Mouse (Mus musculus): ENCODE data around the gene Ttc23. TPM values are rescaled to one million over a fixed set of nuclear protein-coding genes. Genes with fewer than 3 reads are reported as not detected.
A peak's percentile ranks its signal among the peaks of the same experiment; 100 is the strongest.

Ttc23 gene
- polyA plus RNA-seq, 1 experiment from 2014 or later, result 33.0 TPM

DNA sequence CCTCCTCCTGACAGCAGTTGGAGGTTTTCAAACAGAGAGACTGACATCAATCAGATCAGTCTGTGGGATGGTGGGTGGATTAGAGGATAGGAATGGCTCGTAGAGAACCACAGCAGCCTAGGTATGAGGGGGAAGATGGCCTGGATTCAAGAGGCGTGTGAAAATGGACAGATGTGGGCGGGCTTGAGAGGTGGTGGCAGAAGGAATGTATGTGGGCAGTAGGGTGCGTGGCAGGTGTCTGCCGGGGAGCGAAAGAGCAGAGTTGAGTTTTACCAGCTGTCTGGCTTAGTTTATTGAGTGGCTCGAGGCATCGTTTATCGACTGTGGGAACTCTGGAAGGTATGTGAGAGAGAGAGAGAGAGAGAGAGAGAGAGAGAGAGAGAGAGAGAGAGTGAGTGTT, 33.9 kb downstream of the Ttc23 start:
- H3K4me2 ChIP-seq, result no peak overlapping the region
- 0 out of 2 replicates have a peak, but pooled peaks cover 7% of the 10 kb centered on the region for H3K36me3 ChIP-seq
- 0 out of 2 replicates have a peak, but pooled peaks have one; percentile 21 for ATAC-seq (ENCODE audit: insufficient read depth, low FRiP score, low read depth)
- no peaks in the 10 kb centered on the region for H3K9me3 ChIP-seq
- WGBS, result 61% methylated on average over 9 of the region's 9 CpGs
- H3K4me1 ChIP-seq, result no peaks in the 10 kb centered on the region
- no peaks in the 10 kb centered on the region for H3K27me3 ChIP-seq (replicated peaks)
- no peak overlapping the region for H3K27ac ChIP-seq
- no peak overlapping the region for H3K9ac ChIP-seq
- no peak overlapping the region for H3K4me3 ChIP-seq (replicated peaks)

DNA sequence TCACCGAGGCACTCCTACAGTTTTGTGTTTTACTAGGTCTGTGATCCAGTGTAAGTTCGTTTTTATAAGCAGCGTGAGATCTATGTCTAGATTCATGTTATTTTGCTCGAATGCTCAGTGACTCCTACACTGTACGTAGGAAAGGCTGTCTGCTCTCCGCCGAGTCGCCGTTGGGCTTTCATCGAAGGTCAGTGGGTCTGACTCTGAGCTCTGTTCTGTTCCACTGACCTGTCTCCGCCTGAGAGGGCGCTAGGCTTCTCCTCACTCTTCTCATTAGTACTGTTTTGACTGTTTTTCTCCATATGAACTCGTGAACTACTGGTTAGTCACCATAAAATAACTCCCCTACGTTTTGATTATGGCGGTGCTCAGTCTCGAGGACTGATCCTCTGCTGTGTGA, 35.8 kb downstream of the Ttc23 start:
- H3K4me3 ChIP-seq (replicated peaks), result no peak overlapping the region
- H3K27me3 ChIP-seq (replicated peaks), result no peaks in the 10 kb centered on the region
- H3K4me2 ChIP-seq, result no peak overlapping the region
- ATAC-seq (ENCODE audit: insufficient read depth, low FRiP score, low read depth), result no peak
- no peaks in the 10 kb centered on the region for H3K4me1 ChIP-seq
- 79% methylated on average over 16 of the region's 16 CpGs for WGBS
- 0 out of 2 replicates have a peak, but pooled peaks cover 7% of the 10 kb centered on the region for H3K36me3 ChIP-seq
- no peak overlapping the region for H3K9ac ChIP-seq
- no peak overlapping the region for H3K27ac ChIP-seq
- H3K9me3 ChIP-seq, result no peaks in the 10 kb centered on the region

DNA sequence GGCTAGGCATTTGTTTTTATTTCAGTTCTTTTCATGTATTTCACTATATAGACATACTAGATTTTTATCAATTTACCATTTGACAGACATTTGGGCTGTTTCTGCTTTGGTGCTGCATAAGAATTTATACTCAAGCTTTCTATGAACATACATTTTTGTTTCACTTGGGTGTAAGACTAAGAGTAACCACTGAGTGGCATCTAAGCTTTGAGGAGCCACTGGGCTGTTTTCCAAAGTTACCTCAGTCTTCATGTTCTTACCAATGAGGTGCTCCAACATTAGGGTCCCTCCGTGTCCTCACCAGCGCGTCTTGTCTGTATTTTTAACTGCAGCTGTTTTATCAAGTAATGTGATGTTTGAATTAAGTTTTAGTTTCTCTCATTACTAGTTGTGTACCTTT, 39.3 kb downstream of the Ttc23 start:
- Histone ChIP-seq H3K9me3 (no peaks in the 10 kb centered on the region), H3K4me2 (no peak overlapping the region), H3K4me3 (replicated peaks) (no peak overlapping the region), H3K9ac (no peak overlapping the region), H3K27me3 (replicated peaks) (no peaks in the 10 kb centered on the region), H3K36me3 (0 out of 2 replicates have a peak, but pooled peaks cover 7% of the 10 kb centered on the region), H3K27ac (no peak overlapping the region), H3K4me1 (0 out of 2 replicates have a peak, but pooled peaks cover 3% of the 10 kb centered on the region)
- WGBS, result 92% methylated on average over 3 of the region's 3 CpGs
- no peak for ATAC-seq (ENCODE audit: insufficient read depth, low FRiP score, low read depth)

DNA sequence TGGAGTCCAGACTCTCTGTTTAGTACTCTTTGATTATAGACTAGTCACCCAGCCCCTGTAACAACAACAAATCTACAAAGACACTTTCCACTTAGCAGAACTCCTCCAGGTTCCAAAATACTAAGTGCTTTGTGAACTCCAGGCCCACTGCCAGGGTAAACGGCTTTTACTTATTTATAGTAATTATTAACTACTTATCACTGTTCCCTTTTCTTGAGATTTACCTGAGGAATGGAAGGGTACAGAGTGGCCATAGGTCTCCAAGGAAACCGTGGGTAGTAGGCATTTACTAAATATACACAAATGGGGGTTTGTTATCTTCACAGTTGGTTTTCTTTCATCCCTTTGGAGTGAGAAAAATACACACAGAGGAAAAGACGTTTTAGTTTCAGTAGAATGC, 41.1 kb downstream of the Ttc23 start:
- peak; percentile 87 for ATAC-seq (ENCODE audit: insufficient read depth, low FRiP score, low read depth)
- no peak overlapping the region for H3K4me2 ChIP-seq
- H3K27me3 ChIP-seq (replicated peaks), result no peaks in the 10 kb centered on the region
- whole genome bisulfite sequencing, result 23% methylated on average over 3 of the region's 3 CpGs
- H3K4me1 ChIP-seq, result 0 out of 2 replicates have a peak, but pooled peaks cover 3% of the 10 kb centered on the region
- no peak overlapping the region for H3K9ac ChIP-seq
- peak overlapping the region; percentile 83 for H3K27ac ChIP-seq
- H3K9me3 ChIP-seq, result no peaks in the 10 kb centered on the region
- no peak overlapping the region for H3K4me3 ChIP-seq (replicated peaks)
- 0 out of 2 replicates have a peak, but pooled peaks cover 7% of the 10 kb centered on the region for H3K36me3 ChIP-seq

DNA sequence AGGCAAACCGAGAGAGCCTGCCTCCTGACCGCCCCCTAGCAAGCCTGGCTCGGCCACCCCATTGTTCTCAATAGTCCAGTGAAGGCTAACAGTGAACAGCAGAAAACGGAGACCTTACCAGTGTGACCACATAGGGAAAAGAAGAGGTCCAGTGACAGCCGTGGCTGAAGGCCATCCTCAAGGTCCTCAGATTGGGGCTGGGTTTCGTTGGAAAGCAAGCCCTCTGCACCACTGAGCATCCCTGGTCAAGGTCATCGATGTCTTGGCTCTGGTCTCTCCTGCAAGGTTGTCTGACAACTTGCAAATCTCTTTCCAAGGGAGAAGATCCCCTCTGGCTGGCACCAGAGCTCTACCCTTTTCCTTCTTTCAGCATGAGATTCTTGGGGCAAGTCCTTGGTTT, 42.6 kb downstream of the Ttc23 start:
- Histone ChIP-seq H3K27me3 (replicated peaks) (no peaks in the 10 kb centered on the region), H3K4me1 (0 out of 2 replicates have a peak, but pooled peaks cover 3% of the 10 kb centered on the region), H3K27ac (peak overlapping the region; percentile 50; the same call in 1 of the 2 replicates), H3K9ac (no peak overlapping the region), H3K4me3 (replicated peaks) (no peak overlapping the region), H3K9me3 (no peaks in the 10 kb centered on the region), H3K36me3 (0 out of 2 replicates have a peak, but pooled peaks cover 2% of the 10 kb centered on the region), H3K4me2 (no peak overlapping the region)
- ATAC-seq (ENCODE audit: insufficient read depth, low FRiP score, low read depth), result no peak
- WGBS, result 75% methylated on average over 7 of the region's 7 CpGs

DNA sequence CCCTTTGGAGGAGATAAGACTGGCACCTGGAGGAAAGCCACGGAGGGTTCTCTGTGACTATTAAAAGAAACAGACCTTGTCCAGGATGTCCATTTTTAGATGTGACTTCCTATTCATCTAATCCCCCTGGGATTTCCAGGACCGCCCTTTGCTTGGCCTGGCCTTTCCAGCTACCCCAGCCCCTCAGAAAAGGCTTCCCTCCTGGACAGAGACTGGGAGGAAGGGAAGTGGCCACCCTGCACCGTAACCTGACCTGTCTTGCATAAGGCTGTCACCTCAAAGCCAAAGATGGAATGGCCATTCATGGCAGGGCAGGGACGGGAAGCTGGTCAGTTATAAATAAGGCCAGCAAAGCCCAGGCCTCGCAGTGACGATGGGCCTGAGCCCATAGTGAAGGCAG, 43.8 kb downstream of the Ttc23 start:
- Histone ChIP-seq H3K9ac (no peak overlapping the region), H3K4me2 (no peak overlapping the region), H3K27me3 (replicated peaks) (no peaks in the 10 kb centered on the region), H3K9me3 (no peaks in the 10 kb centered on the region), H3K27ac (no peak overlapping the region), H3K4me1 (0 out of 2 replicates have a peak, but pooled peaks cover 3% of the 10 kb centered on the region), H3K36me3 (no peaks in the 10 kb centered on the region), H3K4me3 (replicated peaks) (no peak overlapping the region)
- no peak for ATAC-seq (ENCODE audit: insufficient read depth, low FRiP score, low read depth)
- WGBS, result 65% methylated on average over 6 of the region's 6 CpGs

DNA sequence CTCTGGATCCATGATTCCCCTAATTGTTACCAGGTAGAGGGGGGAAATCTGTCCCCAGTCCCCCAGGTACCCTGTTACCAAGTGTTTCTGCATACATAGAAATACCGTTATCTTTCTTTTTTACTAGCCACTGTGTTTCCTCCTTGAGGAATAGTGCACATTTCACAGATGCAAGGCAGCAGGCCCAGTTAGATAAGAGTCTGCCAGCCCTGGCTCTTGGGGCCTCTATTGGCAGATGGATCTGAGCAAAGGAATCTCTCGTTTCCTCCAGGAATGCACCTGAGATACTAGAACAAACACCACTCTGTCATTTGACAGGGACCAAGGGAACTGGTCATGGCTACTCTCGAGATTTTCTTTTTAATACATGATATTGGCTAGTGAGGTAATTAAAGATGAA, 44.9 kb downstream of the Ttc23 start:
- H3K4me3 ChIP-seq (replicated peaks), result no peak overlapping the region
- no peak overlapping the region for H3K4me2 ChIP-seq
- H3K9me3 ChIP-seq, result no peaks in the 10 kb centered on the region
- 0 out of 2 replicates have a peak, but pooled peaks cover 3% of the 10 kb centered on the region for H3K4me1 ChIP-seq
- H3K27ac ChIP-seq, result no peak overlapping the region
- no peaks in the 10 kb centered on the region for H3K36me3 ChIP-seq
- no peak overlapping the region for H3K9ac ChIP-seq
- H3K27me3 ChIP-seq (replicated peaks), result no peaks in the 10 kb centered on the region
- WGBS, result 54% methylated on average over 3 of the region's 3 CpGs
- no peak for ATAC-seq (ENCODE audit: insufficient read depth, low FRiP score, low read depth)

DNA sequence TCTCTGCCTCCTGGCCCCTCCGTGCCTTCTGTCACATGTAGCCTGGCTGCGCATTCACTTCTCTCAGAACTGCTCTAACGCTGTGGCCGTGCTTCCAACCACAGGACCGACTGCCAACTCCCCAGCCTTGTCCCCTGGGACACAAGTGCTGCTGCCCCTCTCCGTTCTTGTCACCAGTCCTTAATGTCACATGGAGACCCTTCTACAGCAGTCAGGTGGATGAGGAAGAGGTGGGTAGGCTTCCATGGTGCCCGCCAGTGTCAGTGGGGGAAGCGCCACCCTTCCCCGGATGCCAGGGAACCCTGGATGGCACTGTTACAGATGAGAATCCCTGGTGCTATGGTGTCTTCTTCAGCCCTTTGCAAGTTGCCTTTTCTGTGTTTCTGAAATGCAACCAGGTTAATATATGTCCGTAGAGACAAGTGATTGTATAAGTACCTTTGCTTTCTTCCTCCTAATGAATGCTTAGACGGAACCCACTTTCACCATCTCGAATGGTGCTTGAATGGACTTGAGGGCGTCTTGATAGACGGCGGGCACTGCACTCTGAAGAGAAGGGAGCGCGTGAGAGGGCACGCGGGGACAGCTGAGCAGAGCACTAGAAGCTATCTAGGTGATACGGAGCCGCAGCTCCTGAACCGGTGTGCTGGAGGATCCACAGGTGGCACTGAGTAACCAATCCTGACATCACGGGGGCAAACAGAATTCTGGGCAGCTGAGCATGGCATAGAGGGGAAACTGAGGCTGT, 45.8 kb downstream of the Ttc23 start:
- ATAC-seq (ENCODE audit: insufficient read depth, low FRiP score, low read depth), result no peak
- Histone ChIP-seq H3K4me1 (0 out of 2 replicates have a peak, but pooled peaks cover 3% of the 10 kb centered on the region), H3K27ac (no peak overlapping the region), H3K4me3 (replicated peaks) (no peak overlapping the region), H3K9ac (no peak overlapping the region), H3K36me3 (0 out of 2 replicates have a peak, but pooled peaks cover under 1% of the 10 kb centered on the region), H3K9me3 (no peaks in the 10 kb centered on the region), H3K4me2 (no peak overlapping the region), H3K27me3 (replicated peaks) (no peaks in the 10 kb centered on the region)
- 91% methylated on average over 23 of the region's 23 CpGs for WGBS

DNA sequence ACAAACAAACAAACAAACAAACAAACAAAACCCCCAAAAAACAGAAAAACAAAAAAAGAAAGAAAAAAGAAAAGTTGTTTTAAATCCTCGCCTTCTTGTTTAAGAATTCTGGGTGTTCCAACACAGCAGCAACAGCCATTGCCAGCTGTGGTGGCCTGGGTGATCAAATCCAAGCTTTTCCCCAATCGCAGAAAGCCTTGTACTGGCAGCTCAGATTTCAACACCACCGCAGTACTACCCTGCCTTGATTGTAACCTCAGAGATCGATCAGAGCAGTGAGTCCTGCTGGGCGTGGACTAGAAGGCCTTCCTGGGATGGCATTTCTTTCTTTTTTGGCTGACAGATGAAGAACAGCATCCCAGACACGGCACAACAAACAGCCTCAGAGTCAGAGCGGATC, 48.7 kb downstream of the Ttc23 start:
- Histone ChIP-seq H3K36me3 (0 out of 2 replicates have a peak, but pooled peaks cover 5% of the 10 kb centered on the region), H3K9me3 (no peaks in the 10 kb centered on the region), H3K4me1 (0 out of 2 replicates have a peak, but pooled peaks cover 3% of the 10 kb centered on the region), H3K27ac (no peak overlapping the region), H3K9ac (no peak overlapping the region), H3K4me3 (replicated peaks) (no peak overlapping the region), H3K4me2 (no peak overlapping the region), H3K27me3 (replicated peaks) (no peaks in the 10 kb centered on the region)
- 82% methylated on average over 7 of the region's 7 CpGs for WGBS
- ATAC-seq (ENCODE audit: insufficient read depth, low FRiP score, low read depth), result no peak

DNA sequence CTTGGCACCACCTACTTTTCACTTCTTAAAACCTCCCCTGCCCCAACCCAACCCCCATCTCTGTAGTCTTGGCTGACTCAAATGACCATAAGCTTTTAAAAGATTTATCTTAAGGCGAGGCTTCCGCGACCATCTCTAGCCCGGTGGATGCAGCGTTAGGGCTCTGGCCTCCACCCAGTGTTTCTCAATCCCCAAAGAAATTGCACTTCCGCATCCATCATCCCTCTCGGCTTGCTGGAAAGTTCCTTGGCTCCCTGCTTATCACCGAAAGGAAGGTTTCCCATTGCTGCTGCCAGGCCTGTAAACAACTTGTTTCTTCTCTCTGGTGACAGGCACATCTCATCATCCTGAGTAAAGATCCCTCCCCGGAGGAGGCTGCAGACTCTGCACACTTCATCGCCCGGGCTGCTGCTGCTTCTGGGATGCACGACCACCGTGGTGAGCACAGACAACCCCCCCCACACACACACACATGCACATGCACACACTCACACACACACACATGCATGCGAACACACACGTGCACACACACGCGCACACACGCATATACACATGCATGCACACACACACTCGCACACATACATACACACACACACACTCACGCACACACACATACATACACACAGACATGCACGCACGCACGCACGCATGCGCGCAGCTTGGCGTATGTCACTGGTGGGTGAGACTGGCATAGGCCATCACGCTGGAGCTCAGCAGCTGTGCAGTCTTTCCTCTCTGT, 50.9 kb downstream of the Ttc23 start:
- no peak overlapping the region for H3K27ac ChIP-seq
- no peak for ATAC-seq (ENCODE audit: insufficient read depth, low FRiP score, low read depth)
- no peak overlapping the region for H3K4me3 ChIP-seq (replicated peaks)
- H3K4me1 ChIP-seq, result 0 out of 2 replicates have a peak, but pooled peaks cover 3% of the 10 kb centered on the region
- WGBS, result 85% methylated on average over 28 of the region's 28 CpGs
- 0 out of 2 replicates have a peak, but pooled peaks cover 5% of the 10 kb centered on the region for H3K36me3 ChIP-seq
- no peak overlapping the region for H3K9ac ChIP-seq
- H3K4me2 ChIP-seq, result no peak overlapping the region
- H3K27me3 ChIP-seq (replicated peaks), result no peaks in the 10 kb centered on the region
- no peaks in the 10 kb centered on the region for H3K9me3 ChIP-seq

DNA sequence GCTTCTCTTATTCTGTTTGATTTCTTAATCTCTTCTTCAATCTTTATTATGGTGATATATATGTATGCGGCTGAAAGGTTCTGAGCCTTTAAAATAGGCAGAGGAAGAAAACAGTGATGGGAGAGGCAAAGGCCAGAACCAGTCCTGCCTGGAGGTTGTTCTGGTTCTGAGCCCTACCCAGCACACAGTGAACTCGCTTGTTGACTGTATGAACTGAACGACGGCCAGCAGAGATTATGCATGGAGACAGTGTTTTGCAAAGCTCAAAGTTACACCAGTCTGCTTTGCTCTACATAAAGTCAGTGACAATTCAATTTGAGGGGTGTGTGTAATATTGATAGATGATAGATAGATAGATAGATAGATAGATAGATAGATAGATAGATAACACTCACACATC, 52.1 kb downstream of the Ttc23 start:
- no peaks in the 10 kb centered on the region for H3K27me3 ChIP-seq (replicated peaks)
- 89% methylated on average over 4 of the region's 4 CpGs for WGBS
- H3K4me3 ChIP-seq (replicated peaks), result no peak overlapping the region
- H3K27ac ChIP-seq, result no peak overlapping the region
- H3K36me3 ChIP-seq, result 0 out of 2 replicates have a peak, but pooled peaks cover 5% of the 10 kb centered on the region
- H3K4me1 ChIP-seq, result 0 out of 2 replicates have a peak, but pooled peaks cover 3% of the 10 kb centered on the region
- H3K9ac ChIP-seq, result no peak overlapping the region
- no peaks in the 10 kb centered on the region for H3K9me3 ChIP-seq
- H3K4me2 ChIP-seq, result no peak overlapping the region
- no peak for ATAC-seq (ENCODE audit: insufficient read depth, low FRiP score, low read depth)

DNA sequence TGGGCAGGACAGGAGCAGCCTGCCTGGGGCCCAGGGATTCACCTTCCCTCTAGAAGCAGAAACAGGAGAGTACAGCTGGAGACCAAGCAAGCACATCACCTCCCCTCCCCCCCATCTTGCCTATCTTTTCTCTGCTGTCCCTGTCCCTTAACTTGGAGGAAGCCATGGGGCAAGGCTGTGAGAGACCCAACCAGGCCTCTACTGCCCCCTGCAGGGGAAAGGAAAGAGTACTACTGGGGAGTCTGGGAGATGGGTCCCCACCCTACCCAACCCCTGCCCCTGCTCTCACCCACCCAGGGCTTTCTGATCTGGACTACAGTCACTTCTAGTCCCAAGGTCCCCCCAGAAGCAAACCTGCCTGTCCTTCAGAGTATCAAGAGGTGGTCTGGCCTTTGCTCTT, 53.6 kb downstream of the Ttc23 start:
- Histone ChIP-seq H3K4me2 (no peak overlapping the region), H3K4me3 (replicated peaks) (no peak overlapping the region), H3K9ac (no peak overlapping the region), H3K27ac (peak overlapping the region; percentile 68), H3K4me1 (0 out of 2 replicates have a peak, but pooled peaks cover 3% of the 10 kb centered on the region), H3K9me3 (no peaks in the 10 kb centered on the region), H3K27me3 (replicated peaks) (no peaks in the 10 kb centered on the region), H3K36me3 (0 out of 2 replicates have a peak, but pooled peaks cover 8% of the 10 kb centered on the region)
- ATAC-seq (ENCODE audit: insufficient read depth, low FRiP score, low read depth), result peak; percentile 41; the same call in 1 of the 2 replicates

All from stomach, embryonic 15.5 days (tissue).